Mouse (Mus musculus) macrophage (primary cell): ENCODE data around the gene Zfp108. TPM values are rescaled to one million over a fixed set of nuclear protein-coding genes. Genes with fewer than 3 reads are reported as not detected.

Experiments
- H3K27ac ChIP-seq: fragments of 350-480 bp; formaldehyde crosslinking; 2 replicates; pipeline ENCODE4 v1.9.0; 2021
- H3K36me3 ChIP-seq: fragments of 350-480 bp; formaldehyde crosslinking; 2 replicates; pipeline ENCODE4 v1.9.0; 2021; ENCODE audit errors: inconsistent target
- H3K4me3 ChIP-seq: fragments of 350-480 bp; formaldehyde crosslinking; 2 replicates; pipeline ENCODE4 v1.9.0; 2021; ENCODE audit errors: inconsistent target
- H3K79me2 ChIP-seq: fragments of 350-480 bp; formaldehyde crosslinking; 2 replicates; pipeline ENCODE4 v1.9.0; 2021; ENCODE audit errors: inconsistent target
- WGBS: methylation state at CpG from one replicate; pipeline ENCODE4 v1.1.7; 2026; ENCODE audit warnings: inconsistent platforms; ENCODE audit not compliant: missing documents; 5-methylcytosine and 5-hydroxymethylcytosine counted together
- polyA plus RNA-seq: library from polyadenylated mRNA; stranded (reverse); fragments of 250-400 nt; gene quantifications from 3 replicates; pipeline ENCODE4 v1.2.4, GENCODE M21; 2018; ENCODE audit warnings: inconsistent platforms

Zfp108 gene
- polyA plus RNA-seq, 1 experiment from 2014 or later, result 2.5 TPM

DNA sequence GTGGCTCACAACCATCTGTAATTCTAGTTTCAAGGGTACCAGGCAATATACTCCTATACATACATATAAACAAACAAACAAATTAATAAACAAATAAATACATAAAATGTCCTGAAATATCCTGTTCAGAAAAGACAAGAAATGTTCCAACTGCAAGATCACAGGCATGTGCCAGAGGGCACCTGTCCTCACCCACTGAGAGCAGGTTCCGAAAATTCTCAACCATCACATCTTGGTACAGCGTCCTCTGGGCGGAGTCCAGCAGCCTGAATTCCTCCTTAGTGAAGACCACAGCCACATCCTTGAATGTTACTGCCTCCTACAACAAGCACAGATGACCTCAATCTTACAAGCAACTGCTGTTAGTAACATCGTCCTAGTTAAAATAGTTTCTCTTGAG lies 40.2 kb downstream of the Zfp108 start:
- Histone ChIP-seq H3K27ac (no peak overlapping the region), H3K79me2 (no peaks in the 10 kb centered on the region), H3K4me3 (no peak overlapping the region), H3K36me3 (peaks cover 50% of the 10 kb centered on the region)
- WGBS, result 100% methylated on average over 4 of the region's 4 CpGs

GRCm38 (mm10) chr7:24295376-24295775 lies 40.8 kb downstream of the Zfp108 start:
- 98% methylated on average over 5 of the region's 7 CpGs for WGBS
- H3K4me3 ChIP-seq, result no peak overlapping the region
- H3K27ac ChIP-seq, result no peak overlapping the region
- no peaks in the 10 kb centered on the region for H3K79me2 ChIP-seq
- H3K36me3 ChIP-seq, result peaks cover 50% of the 10 kb centered on the region

DNA sequence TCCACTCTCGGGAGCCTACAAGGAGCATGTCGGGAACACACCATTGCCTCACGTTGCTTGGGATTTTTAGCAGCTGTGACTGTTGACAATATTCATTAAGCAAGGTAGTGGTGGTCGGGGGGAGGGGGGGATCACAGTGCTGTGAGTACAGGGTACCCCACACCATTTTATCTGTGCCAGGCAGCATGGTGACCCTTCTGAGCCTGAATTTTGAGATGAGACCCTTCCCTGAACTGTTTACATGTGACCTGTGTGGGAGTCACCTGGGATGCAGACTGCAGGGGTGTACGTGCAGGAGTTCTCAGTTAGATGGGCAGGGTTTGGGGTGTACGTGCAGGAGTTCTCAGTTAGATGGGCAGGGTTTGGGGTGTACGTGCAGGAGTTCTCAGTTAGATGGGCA lies 41.8 kb downstream of the Zfp108 start:
- 99% methylated on average over 6 of the region's 7 CpGs for WGBS
- Histone ChIP-seq H3K79me2 (no peaks in the 10 kb centered on the region), H3K36me3 (peaks cover 46% of the 10 kb centered on the region), H3K27ac (no peak overlapping the region), H3K4me3 (no peak overlapping the region)

DNA sequence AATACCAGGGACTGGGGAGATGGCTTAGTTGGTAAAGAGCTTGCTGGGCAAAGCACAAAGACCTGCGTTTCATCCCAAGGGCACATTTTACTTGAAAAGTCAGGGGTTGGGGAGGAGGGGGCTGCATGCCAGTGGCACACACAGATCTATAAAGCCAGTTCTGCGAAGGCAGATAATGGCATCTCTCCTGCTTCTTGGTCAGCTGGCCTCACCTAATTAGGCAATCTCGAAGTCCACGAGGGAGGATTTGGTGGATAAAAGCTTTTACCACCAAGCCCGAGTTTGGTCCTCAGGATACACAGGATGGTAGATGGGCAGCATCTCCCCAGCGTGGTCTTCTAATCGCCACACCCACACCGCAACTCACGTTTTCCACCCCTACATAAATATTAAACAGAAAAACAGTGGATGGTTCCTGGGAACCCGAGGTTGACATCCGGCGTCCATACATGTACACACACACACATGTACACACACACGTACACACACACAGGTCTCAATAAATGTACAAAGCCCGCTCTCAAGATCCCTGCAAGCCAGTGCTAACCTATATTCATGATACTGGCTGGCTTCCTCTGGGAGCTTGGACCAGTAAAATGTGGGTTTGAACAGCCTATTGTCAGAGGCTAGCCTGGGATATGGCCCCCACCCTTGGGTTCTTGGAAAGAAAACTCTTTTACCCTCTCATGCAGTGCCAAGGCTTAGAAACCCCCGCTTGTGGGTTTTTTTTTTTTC lies 42.9 kb downstream of the Zfp108 start:
- Histone ChIP-seq H3K79me2 (no peaks in the 10 kb centered on the region), H3K27ac (no peak overlapping the region), H3K4me3 (no peak overlapping the region), H3K36me3 (peaks cover 34% of the 10 kb centered on the region; the same call in 1 of the 2 replicates)
- WGBS, result 98% methylated on average over 15 of the region's 15 CpGs

DNA sequence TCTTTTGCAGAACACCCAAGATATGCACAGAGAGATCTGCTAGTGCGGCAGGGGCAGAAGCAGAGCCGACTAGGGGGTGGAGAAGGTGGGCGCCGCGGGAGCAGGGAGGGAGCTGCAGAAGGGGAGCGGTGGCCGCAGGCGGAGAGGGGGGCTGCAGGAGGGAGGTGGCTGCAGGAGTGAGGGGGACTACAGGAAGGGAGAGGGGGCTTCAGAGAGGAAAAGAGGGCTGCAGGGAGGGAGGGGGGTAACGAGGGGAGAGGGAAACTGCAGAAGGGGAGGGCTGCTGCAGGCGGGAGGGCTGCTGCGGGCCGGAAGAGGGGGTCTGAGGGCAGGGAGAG lies 44.0 kb downstream of the Zfp108 start:
- Histone ChIP-seq H3K36me3 (peaks cover 26% of the 10 kb centered on the region; the same call in 1 of the 2 replicates), H3K79me2 (no peaks in the 10 kb centered on the region), H3K27ac (no peak overlapping the region), H3K4me3 (peak overlapping the region; percentile 84)
- 3% methylated on average over 12 of the region's 12 CpGs for WGBS

GRCm38 (mm10) chr7:24298973-24299708 lies 44.5 kb downstream of the Zfp108 start:
- no peaks in the 10 kb centered on the region for H3K79me2 ChIP-seq
- peak overlapping the region; percentile 84 for H3K4me3 ChIP-seq
- H3K36me3 ChIP-seq, result peaks cover 20% of the 10 kb centered on the region; the same call in 1 of the 2 replicates
- H3K27ac ChIP-seq, result peak overlapping the region; percentile 25; the same call in 1 of the 2 replicates
- 1% methylated on average over 41 of the region's 47 CpGs for WGBS

DNA sequence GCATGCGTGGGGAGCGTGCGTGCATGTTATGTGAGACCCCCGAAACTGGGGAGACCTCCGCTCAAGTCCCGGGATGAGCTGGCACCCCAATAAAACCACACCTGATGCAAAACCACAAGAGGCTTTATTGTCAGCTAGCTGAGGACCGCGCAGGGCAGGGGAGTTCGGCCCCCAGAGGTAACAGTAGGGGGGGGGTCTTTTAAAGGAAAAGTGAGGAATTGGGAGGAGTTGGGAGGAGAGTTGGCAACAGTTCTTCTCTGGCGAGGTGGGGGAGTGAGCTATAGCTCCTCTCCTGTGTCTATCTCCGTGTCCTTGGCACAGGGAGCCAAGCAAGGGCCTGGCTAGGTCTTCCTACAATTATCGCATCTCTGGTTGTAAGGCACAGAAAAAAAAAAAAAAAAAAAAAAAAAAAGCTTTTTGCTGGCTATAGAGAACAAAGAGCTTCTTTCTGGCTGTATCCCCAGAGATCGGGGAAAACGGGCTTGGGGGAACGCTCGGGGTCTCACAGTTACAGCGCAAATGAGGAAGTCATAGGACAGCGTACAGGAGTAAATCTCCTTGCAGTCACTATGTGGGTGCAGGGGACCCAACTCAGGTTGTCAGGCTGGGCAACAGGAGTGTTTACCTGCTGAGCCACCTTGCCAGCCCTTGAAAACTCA lies 45.4 kb downstream of the Zfp108 start:
- Histone ChIP-seq H3K79me2 (no peaks in the 10 kb centered on the region), H3K27ac (no peak overlapping the region), H3K36me3 (peaks cover 13% of the 10 kb centered on the region; the same call in 1 of the 2 replicates), H3K4me3 (peak overlapping the region; percentile 84)
- WGBS, result 5% methylated on average over 17 of the region's 18 CpGs

GRCm38 (mm10) chr7:24300771-24301282 lies 46.2 kb downstream of the Zfp108 start, which contains the start of gene Zfp61:
TSS of gene Zfp61 (minus strand) at chr7:24301232.
- no peaks in the 10 kb centered on the region for H3K79me2 ChIP-seq
- H3K27ac ChIP-seq, result no peak within 1 kb of the TSS
- H3K36me3 ChIP-seq, result peaks cover 5% of the 10 kb centered on the region; the same call in 1 of the 2 replicates
- WGBS, result 5% methylated on average over 13 of the region's 13 CpGs
- peak within 1 kb of the TSS; percentile 84; the same call in 1 of the 2 replicates for H3K4me3 ChIP-seq

Other genes starting within 250 kb of the Zfp108 start
- gene Vmn1r183, start 201.5 kb upstream of the Zfp108 start, polyA plus RNA-seq, result not detected in 3 replicates
- gene Zfp180, start 172.9 kb upstream of the Zfp108 start, polyA plus RNA-seq, result 6.8 to 10.4 TPM (median 9.0 TPM) in 3 replicates
- 0.21 to 0.39 TPM (median 0.21 TPM) in 3 replicates for gene Zfp112, start 142.5 kb upstream of the Zfp108 start, polyA plus RNA-seq
- gene Zfp235, start 120.6 kb upstream of the Zfp108 start, polyA plus RNA-seq, result 1.7 to 4.9 TPM (median 2.7 TPM) in 3 replicates
- 0.06 to 0.09 TPM in 2 of 3 replicates, not detected in the other for gene Zfp114, start 79.7 kb upstream of the Zfp108 start, polyA plus RNA-seq
- gene Zfp111, start 43.4 kb upstream of the Zfp108 start, polyA plus RNA-seq, result 3.9 to 7.1 TPM (median 4.4 TPM) in 3 replicates
- 0.92 to 1.6 TPM (median 1.1 TPM) in 3 replicates for gene Zfp109, start 17.2 kb upstream of the Zfp108 start, polyA plus RNA-seq
- 0.32 to 0.66 TPM (median 0.48 TPM) in 3 replicates for gene Zfp93, start 15.6 kb downstream of the Zfp108 start, polyA plus RNA-seq
- gene Zfp61, start 46.4 kb downstream of the Zfp108 start, polyA plus RNA-seq, result 5.6 to 8.2 TPM (median 7.2 TPM) in 3 replicates
- gene Zfp94, start 61.9 kb downstream of the Zfp108 start, polyA plus RNA-seq, result 1.0 to 2.1 TPM (median 1.5 TPM) in 3 replicates
- not detected in 3 replicates for gene Tescl, start 79.1 kb downstream of the Zfp108 start, polyA plus RNA-seq
- gene Lypd5, start 94.4 kb downstream of the Zfp108 start, polyA plus RNA-seq, result not detected in 3 replicates
- gene Kcnn4, start 115.5 kb downstream of the Zfp108 start, polyA plus RNA-seq, result 11.1 to 85.5 TPM (median 12.1 TPM) in 3 replicates
- 19.7 to 29.3 TPM (median 20.3 TPM) in 3 replicates for gene Smg9, start 144.8 kb downstream of the Zfp108 start, polyA plus RNA-seq
- not detected in 3 replicates for gene Irgc1, start 197.5 kb downstream of the Zfp108 start, polyA plus RNA-seq
- 37.1 to 79.3 TPM (median 71.4 TPM) in 3 replicates for gene Plaur, start 207.7 kb downstream of the Zfp108 start, polyA plus RNA-seq
- not detected in 3 replicates for gene Cadm4, start 227.2 kb downstream of the Zfp108 start, polyA plus RNA-seq